Mouse (Mus musculus) CH12.LX (cell line): ENCODE results near the gene Olfr680-ps1.
"Not testable (repeated sequence)": the region's sequence is repeated elsewhere in the genome, so short reads cannot be mapped to it uniquely, and the experiment has no call there.

Source experiments
- CHD2 ChIP-seq: IDR thresholded peaks from 2 replicates; pipeline ENCODE4 v1.6.1; 2011; ENCODE audit warnings: low read length, improper control_type of control experiment
- CTCF ChIP-seq, 2 experiments: IDR thresholded peaks in 1 of 2; conservative IDR thresholded peaks in 1 of 2; 2 replicates each; pipeline ENCODE4 v1.5.1; 2011 to 2012; ENCODE audit warnings: low read depth in 2 of 2, low read length in 2 of 2, improper control_type of control experiment in 1 of 2, inconsistent platforms in 1 of 2, mild to moderate bottlenecking in 1 of 2, moderate library complexity in 1 of 2
- EP300 ChIP-seq: IDR thresholded peaks from 2 replicates; pipeline ENCODE4 v1.6.1; 2011; ENCODE audit warnings: low read length, improper control_type of control experiment
- GABPA ChIP-seq: IDR thresholded peaks from 2 replicates; pipeline ENCODE4 v1.6.1; 2012; ENCODE audit warnings: low read depth, low read length, improper control_type of control experiment, inconsistent platforms; ENCODE audit not compliant: insufficient replicate concordance
- HCFC1 ChIP-seq: IDR thresholded peaks from 2 replicates; pipeline ENCODE4 v1.6.1; 2012; ENCODE audit warnings: low read depth, mild to moderate bottlenecking, inconsistent platforms, low read length, improper control_type of control experiment
- MAFK ChIP-seq: IDR thresholded peaks from 2 replicates; pipeline ENCODE4 v1.6.1; 2011; ENCODE audit warnings: low read length, improper control_type of control experiment; ENCODE audit not compliant: insufficient replicate concordance
- MAX ChIP-seq: IDR thresholded peaks from 2 replicates; pipeline ENCODE4 v1.6.1; 2011; ENCODE audit warnings: low read length, improper control_type of control experiment
- NRF1 ChIP-seq: IDR thresholded peaks from 2 replicates; pipeline ENCODE4 v1.6.1; 2014; ENCODE audit warnings: low read depth, mild to moderate bottlenecking, inconsistent platforms, low read length, improper control_type of control experiment, moderate library complexity
- POLR2A ChIP-seq: IDR thresholded peaks from 2 replicates; pipeline ENCODE4 v1.6.1; 2011; ENCODE audit warnings: low read depth, mild to moderate bottlenecking, improper control_type of control experiment, low read length
- SMC3 ChIP-seq: IDR thresholded peaks from 2 replicates; pipeline ENCODE4 v1.6.1; 2011; ENCODE audit warnings: low read depth, low read length, improper control_type of control experiment
- USF1 ChIP-seq: IDR thresholded peaks from 2 replicates; pipeline ENCODE4 v1.6.1; 2014; ENCODE audit warnings: low read depth, mild to moderate bottlenecking, inconsistent platforms, low read length, improper control_type of control experiment
- ZKSCAN1 ChIP-seq: IDR thresholded peaks from 2 replicates; pipeline ENCODE4 v1.6.1; 2012; ENCODE audit warnings: low read depth, inconsistent platforms, low read length, improper control_type of control experiment, borderline replicate concordance
- ZNF384 ChIP-seq: IDR thresholded peaks from 2 replicates; pipeline ENCODE4 v1.6.1; 2012; ENCODE audit warnings: low read depth, low read length, improper control_type of control experiment, inconsistent platforms

GRCm38 (mm10) chr7:105092717-105093116 is at the start of gene Olfr680-ps1:
- TF ChIP-seq CTCF (conservative IDR thresholded peaks at IDR 0.05 in 1 of 2, IDR thresholded peaks at IDR 0.05 in 1 of 2; ENCODE audit: low read depth in 2 of 2, low read length in 2 of 2); HCFC1; SMC3; ZNF384; MAFK; POLR2A; EP300; USF1; MAX; GABPA; ZKSCAN1; NRF1; CHD2: not testable (repeated sequence)
